Mouse (Mus musculus): ENCODE data around the gene Hist2h2aa2.

DNA sequence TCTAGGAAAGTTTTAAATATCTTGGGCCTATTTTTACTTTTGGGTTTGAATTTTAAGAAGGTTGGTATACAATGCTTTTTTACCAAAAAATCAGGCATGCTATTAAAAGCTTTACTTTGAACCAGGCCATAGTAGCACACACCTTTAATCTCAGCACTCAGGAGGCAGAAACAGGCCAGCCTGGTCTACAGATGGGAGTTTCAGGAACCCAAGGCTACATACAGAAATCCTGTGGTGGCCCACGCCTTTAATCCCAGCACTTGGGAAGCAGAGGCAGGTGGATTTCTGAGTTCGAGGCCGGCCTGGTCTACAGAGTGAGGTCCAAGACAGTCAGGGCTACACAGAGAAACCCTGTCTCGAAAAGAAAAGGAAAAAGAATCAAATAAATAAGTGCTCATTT lies 27.5 kb upstream of the Hist2h2aa2 start:
- no peak for TF ChIP-seq CTCF (conservative IDR thresholded peaks at IDR 0.05; ENCODE audit: insufficient read depth, insufficient read length, low read depth, low read length)
- TF ChIP-seq POLR2A (IDR thresholded peaks at IDR 0.05; ENCODE audit: low read depth, low read length), result no peak

Measured in kidney, adult 2 months (tissue).